Mouse (Mus musculus) midbrain, postnatal 0 days (tissue): ENCODE data around the gene Pcyox1. TPM values are rescaled to one million over a fixed set of nuclear protein-coding genes. Genes with fewer than 3 reads are reported as not detected.

Experiments
- ATAC-seq: fragments of 200-750 bp; cut with Nextera tagmentation; 2 replicates; pipeline ENCODE4 v1.8.0; 2017; ENCODE audit warnings: moderate number of reproducible peaks, mild to moderate bottlenecking, moderate TSS enrichment, moderate library complexity; ENCODE audit not compliant: low FRiP score
- DNase-seq: peaks from one replicate; pipeline ENCODE4 v3.0.0-alpha.2; 2015; ENCODE audit warnings: low spot score
- H3K27ac ChIP-seq: fragments of 300-500 bp; sonication (generic); 2 replicates; pipeline ENCODE4 v1.5.1; 2014; ENCODE audit warnings: low read depth, mild to moderate bottlenecking, low read length, mixed read lengths
- H3K27me3 ChIP-seq: fragments of 300-500 bp; sonication (generic); 2 replicates; pipeline ENCODE4 v1.6.1; 2014; ENCODE audit warnings: low read length, control low read depth, mixed read lengths; ENCODE audit not compliant: insufficient read depth
- H3K36me3 ChIP-seq: fragments of 300-500 bp; sonication (generic); 2 replicates; pipeline ENCODE4 v1.6.1; 2014; ENCODE audit warnings: low read length, control low read depth, mixed read lengths; ENCODE audit not compliant: insufficient read depth
- H3K4me1 ChIP-seq: fragments of 300-500 bp; sonication (generic); 2 replicates; pipeline ENCODE4 v1.6.1; 2014; ENCODE audit warnings: mild to moderate bottlenecking, control low read depth, antibody characterized with exemption, low read length, mixed read lengths; ENCODE audit not compliant: insufficient read depth
- H3K4me2 ChIP-seq: fragments of 300-500 bp; sonication (generic); 2 replicates; pipeline ENCODE4 v1.6.1; 2014; ENCODE audit warnings: low read depth, mild to moderate bottlenecking, low read length, mixed read lengths; ENCODE audit not compliant: poor library complexity, severe bottlenecking
- H3K4me3 ChIP-seq: fragments of 300-500 bp; sonication (generic); 2 replicates; pipeline ENCODE4 v1.5.1; 2014; ENCODE audit warnings: low read depth, mild to moderate bottlenecking, low read length, moderate library complexity
- H3K9ac ChIP-seq: fragments of 300-500 bp; sonication (generic); replicated peaks from 2 replicates; pipeline ENCODE4 v1.6.1; 2014; ENCODE audit warnings: mild to moderate bottlenecking, low read length, moderate library complexity, mixed read lengths; ENCODE audit not compliant: poor library complexity, severe bottlenecking
- H3K9me3 ChIP-seq: fragments of 300-500 bp; sonication (generic); 2 replicates; pipeline ENCODE4 v1.6.1; 2016; ENCODE audit warnings: low read length, control low read depth
- CTCF ChIP-seq: IDR thresholded peaks from 2 replicates; pipeline ENCODE4 v1.5.1; 2016; ENCODE audit warnings: antibody characterized with exemption, mild to moderate bottlenecking
- WGBS: fragments of 180-500 bp; shearing (Covaris S2); extraction: QIAGEN DNeasy Blood & Tissue Kit; methylation state at CpG from one replicate; pipeline ENCODE4 v1.1.7; 2014; 5-methylcytosine and 5-hydroxymethylcytosine counted together
- polyA plus RNA-seq: library from polyadenylated mRNA; unstranded; fragments of >200 nt; fragmentation: Nextera tagmentation; extraction: Ambion mirVana; gene quantifications from 2 replicates; pipeline ENCODE4 v1.2.1, GENCODE M21; 2015
- total RNA-seq: library from RNA; depleted of rRNA; stranded (reverse); fragments of >200 nt; gene quantifications from 2 replicates; pipeline ENCODE4 v1.2.3, GENCODE M21; 2014; rRNA removed

Pcyox1 gene
- total RNA-seq (95.4 and 97.8 TPM in 2 replicates), polyA plus RNA-seq (102 and 108 TPM in 2 replicates)

- H3K36me3 ChIP-seq, result peaks cover 3% of the 10 kb centered on the region
- peak within 1 kb of the TSS; percentile 96 for H3K27ac ChIP-seq
- no peaks in the 10 kb centered on the region for H3K9me3 ChIP-seq
- ATAC-seq (peak; percentile 92), DNase-seq (peak; percentile 89)
- H3K9ac ChIP-seq, result peak within 1 kb of the TSS; percentile 98
- TF ChIP-seq CTCF, result no peak
- no peaks in the 10 kb centered on the region for H3K27me3 ChIP-seq
- peak within 1 kb of the TSS; percentile 72 for H3K4me2 ChIP-seq
- H3K4me3 ChIP-seq, result peak within 1 kb of the TSS; percentile 95
- H3K4me1 ChIP-seq, result peaks cover 8% of the 10 kb centered on the region; the same call in 1 of the 2 replicates
- WGBS, result under 1% methylated on average over 51 of the region's 51 CpGs
Measured at GRCm38 (mm10) chr6:86396581-86397256, at the start of gene Pcyox1. Gene Pcyox1 (minus strand): TSS chr6:86397154.

- DNase-seq, result no peak
- Histone ChIP-seq H3K4me1 (no peaks in the 10 kb centered on the region), H3K9me3 (no peaks in the 10 kb centered on the region), H3K27me3 (no peaks in the 10 kb centered on the region), H3K36me3 (peaks cover 44% of the 10 kb centered on the region), H3K4me2 (no peak overlapping the region), H3K27ac (no peak overlapping the region), H3K4me3 (no peak overlapping the region), H3K9ac (no peak overlapping the region)
- 95% methylated on average over 18 of the region's 18 CpGs for WGBS
- no peak for ATAC-seq
- no peak for TF ChIP-seq CTCF
Measured at GRCm38 (mm10) chr6:86445551-86445950, 48.6 kb upstream of the Pcyox1 start.

- no peak for TF ChIP-seq CTCF
- Histone ChIP-seq H3K36me3 (peaks cover 26% of the 10 kb centered on the region), H3K27ac (no peak overlapping the region), H3K9me3 (no peaks in the 10 kb centered on the region), H3K4me3 (no peak overlapping the region), H3K27me3 (no peaks in the 10 kb centered on the region), H3K9ac (no peak overlapping the region), H3K4me2 (no peak overlapping the region), H3K4me1 (no peaks in the 10 kb centered on the region)
- WGBS, result 96% methylated on average over 10 of the region's 10 CpGs
- ATAC-seq (no peak), DNase-seq (no peak)
Measured at GRCm38 (mm10) chr6:86441571-86441970, 44.6 kb upstream of the Pcyox1 start.

GRCm38 (mm10) chr6:86439531-86439930 is 42.6 kb upstream of the Pcyox1 start:
- H3K9me3 ChIP-seq, result no peaks in the 10 kb centered on the region
- H3K4me1 ChIP-seq, result no peaks in the 10 kb centered on the region
- H3K4me3 ChIP-seq, result peak overlapping the region; percentile 75
- H3K4me2 ChIP-seq, result peak overlapping the region; percentile 65
- TF ChIP-seq CTCF, result no peak
- ATAC-seq (no peak), DNase-seq (no peak)
- H3K9ac ChIP-seq, result peak overlapping the region; percentile 83
- 88% methylated on average over 1 of the region's 1 CpGs for WGBS
- peaks cover 25% of the 10 kb centered on the region for H3K36me3 ChIP-seq
- no peaks in the 10 kb centered on the region for H3K27me3 ChIP-seq
- H3K27ac ChIP-seq, result peak overlapping the region; percentile 73; the same call in 1 of the 2 replicates

GRCm38 (mm10) chr6:86439119-86439496 is 42.2 kb upstream of the Pcyox1 start:
- peak overlapping the region; percentile 73 for H3K27ac ChIP-seq
- no peak for TF ChIP-seq CTCF
- ATAC-seq, result no peak; the same call in 1 of the 2 replicates
- H3K9ac ChIP-seq, result peak overlapping the region; percentile 83
- peak overlapping the region; percentile 75 for H3K4me3 ChIP-seq
- no peaks in the 10 kb centered on the region for H3K4me1 ChIP-seq
- no peaks in the 10 kb centered on the region for H3K9me3 ChIP-seq
- 5% methylated on average over 13 of the region's 13 CpGs for WGBS
- H3K4me2 ChIP-seq, result peak overlapping the region; percentile 65
- H3K27me3 ChIP-seq, result no peaks in the 10 kb centered on the region
- H3K36me3 ChIP-seq, result peaks cover 23% of the 10 kb centered on the region
- peak; percentile 12 for DNase-seq
